Mouse (Mus musculus) heart, embryonic 11.5 days (tissue): Measurements from ENCODE around the gene Yaf2. TPM values are rescaled to one million over a fixed set of nuclear protein-coding genes. Genes with fewer than 3 reads are reported as not detected.

ENCODE experiments used
- ATAC-seq: fragments of 200-750 bp; cut with Nextera tagmentation; replicated peaks from 2 replicates; pipeline ENCODE4 v1.8.0; 2017; ENCODE audit warnings: moderate library complexity; ENCODE audit not compliant: insufficient number of reproducible peaks, low FRiP score, low TSS enrichment
- H3K27ac ChIP-seq: fragments of 300-500 bp; sonication (generic); 2 replicates; pipeline ENCODE4 v1.5.1; 2014; ENCODE audit warnings: mild to moderate bottlenecking, low read depth, low read length
- H3K27me3 ChIP-seq: fragments of 300-500 bp; sonication (generic); 2 replicates; pipeline ENCODE4 v1.6.1; 2014; ENCODE audit warnings: mild to moderate bottlenecking, low read length, mixed read lengths; ENCODE audit not compliant: control insufficient read depth, insufficient read depth
- H3K36me3 ChIP-seq: fragments of 300-500 bp; sonication (generic); 2 replicates; pipeline ENCODE4 v1.6.1; 2014; ENCODE audit warnings: mild to moderate bottlenecking, low read length, moderate library complexity, mixed read lengths; ENCODE audit not compliant: control insufficient read depth, insufficient read depth
- H3K4me1 ChIP-seq: fragments of 300-500 bp; sonication (generic); 2 replicates; pipeline ENCODE4 v1.6.1; 2014; ENCODE audit warnings: low read length; ENCODE audit not compliant: control insufficient read depth, insufficient read depth
- H3K4me2 ChIP-seq: fragments of 300-500 bp; sonication (generic); 2 replicates; pipeline ENCODE4 v1.6.1; 2014; ENCODE audit warnings: mild to moderate bottlenecking, moderate library complexity
- H3K4me3 ChIP-seq: fragments of 300-500 bp; sonication (generic); 2 replicates; pipeline ENCODE4 v1.5.1; 2014; ENCODE audit warnings: low read depth, low read length
- H3K9ac ChIP-seq: fragments of 300-500 bp; sonication (generic); 2 replicates; pipeline ENCODE4 v1.6.1; 2014; ENCODE audit warnings: mild to moderate bottlenecking, low read depth, low read length, moderate library complexity
- H3K9me3 ChIP-seq: fragments of 300-500 bp; sonication (generic); replicated peaks from 2 replicates; pipeline ENCODE4 v1.6.1; 2016; ENCODE audit warnings: low read length; ENCODE audit not compliant: control insufficient read depth
- WGBS: fragments of 180-500 bp; shearing (Covaris S2); extraction: QIAGEN DNeasy Blood & Tissue Kit; methylation state at CpG from one replicate; pipeline ENCODE4 v1.1.7; 2014; ENCODE audit not compliant: insufficient replicate concordance; 5-methylcytosine and 5-hydroxymethylcytosine counted together
- polyA plus RNA-seq: library from polyadenylated mRNA; unstranded; fragments of >200 nt; fragmentation: Nextera tagmentation; extraction: Ambion mirVana; gene quantifications from 2 replicates; pipeline ENCODE4 v1.2.1, GENCODE M21; 2014

Gene Yaf2
- polyA plus RNA-seq, 1 experiment from 2014 or later = 119 TPM

DNA sequence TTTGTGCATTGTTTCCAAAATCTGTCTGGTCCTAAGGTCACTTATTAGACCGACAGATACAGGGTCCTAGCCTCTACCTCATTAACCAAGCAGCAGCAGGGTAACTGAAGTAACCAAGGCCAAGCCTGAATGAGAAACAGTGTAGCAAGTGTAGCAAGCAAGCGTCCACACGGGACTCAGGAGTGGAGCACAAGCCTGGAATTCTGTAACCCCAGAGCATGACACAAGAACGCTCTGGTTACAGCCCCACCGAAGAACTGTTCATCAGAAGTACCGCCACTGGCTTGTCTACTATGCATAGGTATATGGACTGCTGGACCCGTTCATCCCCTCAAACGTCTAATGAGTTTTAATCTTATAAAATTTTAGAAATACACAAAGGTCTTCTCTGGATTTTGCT is 69.3 kb downstream of the Yaf2 start:
- no peak overlapping the region for H3K27ac ChIP-seq
- ATAC-seq = no peak

GRCm38 (mm10) chr15:93266361-93266760 is 70.4 kb downstream of the Yaf2 start:
- 0 out of 2 replicates have a peak, but pooled peaks cover under 1% of the 10 kb centered on the region for H3K36me3 ChIP-seq
- H3K4me3 ChIP-seq = no peak overlapping the region
- no peaks in the 10 kb centered on the region for H3K9me3 ChIP-seq
- no peak overlapping the region for H3K9ac ChIP-seq
- H3K27ac ChIP-seq = no peak overlapping the region
- no peaks in the 10 kb centered on the region for H3K27me3 ChIP-seq
- H3K4me1 ChIP-seq = peaks cover 5% of the 10 kb centered on the region
- H3K4me2 ChIP-seq = no peak overlapping the region
- 83% methylated on average over 16 of the region's 16 CpGs for WGBS
- no peak for ATAC-seq

More for the DNA sequence above, 69.3 kb downstream of the Yaf2 start:
- Histone ChIP-seq H3K9me3 (no peaks in the 10 kb centered on the region), H3K36me3 (no peaks in the 10 kb centered on the region), H3K4me1 (peaks cover 5% of the 10 kb centered on the region), H3K27me3 (no peaks in the 10 kb centered on the region), H3K9ac (no peak overlapping the region), H3K4me2 (no peak overlapping the region), H3K4me3 (no peak overlapping the region)
- WGBS = 86% methylated on average over 8 of the region's 8 CpGs

GRCm38 (mm10) chr15:93265728-93266127 is 71.0 kb downstream of the Yaf2 start:
- no peak overlapping the region for H3K4me3 ChIP-seq
- WGBS = 54% methylated on average over 2 of the region's 2 CpGs
- H3K27ac ChIP-seq = no peak overlapping the region
- H3K9me3 ChIP-seq = no peaks in the 10 kb centered on the region
- peaks cover 5% of the 10 kb centered on the region for H3K4me1 ChIP-seq
- no peaks in the 10 kb centered on the region for H3K27me3 ChIP-seq
- no peak for ATAC-seq
- H3K9ac ChIP-seq = no peak overlapping the region
- H3K4me2 ChIP-seq = no peak overlapping the region
- 0 out of 2 replicates have a peak, but pooled peaks cover 4% of the 10 kb centered on the region for H3K36me3 ChIP-seq

GRCm38 (mm10) chr15:93265231-93265630 is 71.5 kb downstream of the Yaf2 start:
- WGBS = 67% methylated on average over 3 of the region's 3 CpGs
- no peaks in the 10 kb centered on the region for H3K27me3 ChIP-seq
- no peak overlapping the region for H3K27ac ChIP-seq
- H3K4me1 ChIP-seq = peaks cover 5% of the 10 kb centered on the region
- H3K9ac ChIP-seq = no peak overlapping the region
- no peaks in the 10 kb centered on the region for H3K9me3 ChIP-seq
- H3K4me2 ChIP-seq = no peak overlapping the region
- H3K36me3 ChIP-seq = 0 out of 2 replicates have a peak, but pooled peaks cover 4% of the 10 kb centered on the region
- ATAC-seq = no peak
- H3K4me3 ChIP-seq = no peak overlapping the region

DNA sequence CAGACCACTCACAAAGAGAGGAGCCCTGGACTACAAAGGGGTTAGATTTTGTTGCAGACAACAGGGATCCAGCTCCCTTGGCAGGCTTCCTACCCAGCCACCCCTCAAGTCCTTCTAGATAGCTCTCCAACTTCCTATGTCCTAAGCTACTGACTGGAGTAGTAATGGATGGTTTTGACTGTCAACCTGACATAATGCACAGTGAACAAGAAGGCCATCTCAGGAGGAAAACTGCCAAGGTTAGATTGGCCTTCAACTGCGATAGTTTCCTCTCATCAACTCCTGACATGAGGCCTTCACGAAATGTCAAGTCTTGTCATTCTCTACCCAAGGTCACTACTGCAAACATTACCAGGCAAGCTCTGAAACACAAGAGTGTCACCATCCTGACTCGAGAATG is 72.5 kb downstream of the Yaf2 start:
- Histone ChIP-seq H3K27me3 (no peaks in the 10 kb centered on the region), H3K27ac (no peak overlapping the region), H3K9me3 (no peaks in the 10 kb centered on the region), H3K36me3 (0 out of 2 replicates have a peak, but pooled peaks cover 4% of the 10 kb centered on the region), H3K9ac (no peak overlapping the region), H3K4me3 (no peak overlapping the region), H3K4me1 (peaks cover 5% of the 10 kb centered on the region), H3K4me2 (no peak overlapping the region)
- WGBS = 81% methylated on average over 3 of the region's 3 CpGs
- ATAC-seq = no peak

GRCm38 (mm10) chr15:93263566-93263965 is 73.2 kb downstream of the Yaf2 start:
- H3K4me3 ChIP-seq = no peak overlapping the region
- peaks cover 5% of the 10 kb centered on the region for H3K4me1 ChIP-seq
- H3K27me3 ChIP-seq = no peaks in the 10 kb centered on the region
- 82% methylated on average over 7 of the region's 7 CpGs for WGBS
- H3K27ac ChIP-seq = no peak overlapping the region
- ATAC-seq = no peak
- no peak overlapping the region for H3K4me2 ChIP-seq
- no peaks in the 10 kb centered on the region for H3K9me3 ChIP-seq
- no peak overlapping the region for H3K9ac ChIP-seq
- H3K36me3 ChIP-seq = peaks cover 4% of the 10 kb centered on the region; the same call in 1 of the 2 replicates

DNA sequence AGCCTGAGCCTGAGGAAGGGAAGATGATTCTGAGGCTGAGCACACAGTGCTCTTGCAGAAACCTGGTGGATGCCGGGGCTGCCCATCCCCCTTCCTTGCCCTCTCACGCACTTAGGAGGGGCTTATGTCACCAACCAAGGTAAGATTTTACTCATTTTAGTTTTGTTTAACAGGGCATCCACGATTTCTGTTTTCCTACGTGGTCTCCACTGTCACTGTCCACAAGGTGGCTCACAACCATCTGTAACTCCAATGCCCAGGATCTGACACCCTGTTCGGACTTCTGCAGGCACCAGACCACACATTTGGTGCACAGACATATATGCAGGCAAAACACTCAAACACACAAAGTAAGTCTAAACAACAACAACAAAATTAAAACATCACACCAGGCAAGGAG is 73.9 kb downstream of the Yaf2 start:
- H3K27ac ChIP-seq = no peak overlapping the region
- H3K27me3 ChIP-seq = no peaks in the 10 kb centered on the region
- H3K36me3 ChIP-seq = peaks cover 8% of the 10 kb centered on the region; the same call in 1 of the 2 replicates
- H3K9ac ChIP-seq = no peak overlapping the region
- H3K4me2 ChIP-seq = no peak overlapping the region
- H3K4me1 ChIP-seq = peaks cover 5% of the 10 kb centered on the region
- H3K4me3 ChIP-seq = no peak overlapping the region
- no peak for ATAC-seq
- no peaks in the 10 kb centered on the region for H3K9me3 ChIP-seq
- WGBS = 68% methylated on average over 5 of the region's 5 CpGs

- Histone ChIP-seq H3K36me3 (peaks cover 8% of the 10 kb centered on the region; the same call in 1 of the 2 replicates), H3K27ac (no peak overlapping the region), H3K4me2 (no peak overlapping the region), H3K9me3 (no peaks in the 10 kb centered on the region), H3K4me1 (peaks cover 5% of the 10 kb centered on the region), H3K27me3 (no peaks in the 10 kb centered on the region), H3K4me3 (no peak overlapping the region), H3K9ac (no peak overlapping the region)
- 85% methylated on average over 5 of the region's 5 CpGs for WGBS
- ATAC-seq = no peak
These were observed 74.5 kb downstream of the Yaf2 start for GRCm38 (mm10) chr15:93262274-93262673.

GRCm38 (mm10) chr15:93259933-93260332 is 76.8 kb downstream of the Yaf2 start:
- Histone ChIP-seq H3K36me3 (peaks cover 8% of the 10 kb centered on the region; the same call in 1 of the 2 replicates), H3K4me3 (no peak overlapping the region), H3K27ac (no peak overlapping the region), H3K9me3 (no peaks in the 10 kb centered on the region), H3K9ac (no peak overlapping the region), H3K27me3 (no peaks in the 10 kb centered on the region), H3K4me1 (no peaks in the 10 kb centered on the region), H3K4me2 (no peak overlapping the region)
- WGBS = 81% methylated on average over 8 of the region's 8 CpGs
- ATAC-seq = no peak
